Mouse (Mus musculus): ENCODE measurements at regions not wholly inside any gene's neighbourhood (a gene's known extent, or its start where the extent isn't known, plus 50 kb on each side); places are given as distances from the start of the nearest gene placed in this dataset.

DNA sequence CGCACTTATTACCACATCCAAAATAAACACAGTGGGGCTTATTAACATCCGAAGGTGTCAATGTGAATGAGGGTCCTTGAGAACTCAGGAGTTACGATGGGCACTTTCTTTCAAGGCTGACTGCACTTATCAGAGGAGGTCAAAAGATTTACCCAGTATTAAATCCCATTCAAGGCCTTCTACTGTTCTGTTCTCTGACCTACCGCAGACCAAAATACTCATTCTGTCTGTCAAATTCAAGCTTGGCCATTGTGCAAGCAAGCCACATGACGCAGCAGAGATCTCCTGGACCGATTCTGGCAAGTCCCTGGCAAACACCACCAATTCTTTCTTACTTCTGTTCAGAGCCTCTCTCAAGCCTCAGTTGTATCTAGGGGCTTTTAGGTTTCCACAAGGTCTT, 80.8 kb upstream of the Maf start:
- TF ChIP-seq CTCF (conservative IDR thresholded peaks at IDR 0.05; ENCODE audit: low read length) (no peak), NANOG (IDR thresholded peaks at IDR 0.05; ENCODE audit: borderline replicate concordance, low read length) (no peak)

All from E14TG2a.4 (cell line).